Comparison of ENCODE assay signal across 14 mouse cellular contexts in the genomic region with DNA sequence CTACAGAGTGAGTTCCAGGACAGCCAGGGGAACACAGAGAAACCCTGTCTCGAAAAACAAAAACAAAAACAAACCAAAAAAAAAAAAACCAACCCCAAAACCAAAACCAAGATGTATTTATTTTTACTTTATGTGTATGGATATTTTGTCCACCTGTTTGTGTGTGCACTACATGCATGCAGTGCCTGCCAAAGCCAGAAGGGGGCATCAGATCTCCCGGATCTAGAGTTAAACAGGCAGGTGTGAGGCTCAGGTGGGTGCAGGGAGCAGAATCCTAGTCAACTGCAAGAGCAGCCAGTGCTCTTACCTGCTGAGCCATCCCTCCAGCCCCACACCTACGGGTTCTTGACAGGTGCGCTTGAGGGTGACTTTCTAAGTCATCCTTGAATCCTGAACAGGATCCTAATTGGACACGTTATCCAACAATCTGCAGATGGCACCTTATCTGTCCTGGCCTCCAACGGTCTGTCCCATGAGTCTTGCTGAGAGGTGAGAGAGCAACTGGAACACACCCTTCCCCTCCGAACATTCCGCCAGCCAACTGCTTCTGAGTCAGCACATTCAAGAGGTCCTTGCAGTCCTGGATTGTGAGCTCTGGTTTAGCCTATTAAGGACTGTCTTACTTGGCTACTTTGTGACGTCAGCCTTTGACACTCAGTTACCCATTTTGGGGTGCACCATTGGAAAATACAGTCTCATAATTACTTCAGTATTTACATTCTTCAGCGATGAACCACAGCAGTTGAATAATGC.
DNase-seq lines count a peak whose midpoint lies in the region; ATAC-seq and TF ChIP-seq lines count a peak whose summit lies in the region.
"Had no signal": no experiment of that assay in that cellular context is flagged by ENCODE, and none has a peak within 500 bp of the region (broad histone marks: within the 10 kb centered on the region; RNA-seq: fewer than 3 reads in every experiment).

No protein-coding gene starts in this region.

- WGBS in kidney, postnatal 0 days, result 81% methylated on average over 10 of the region's 10 CpGs
- WGBS in forebrain, embryonic 16.5 days, result 86% methylated on average over 10 of the region's 10 CpGs
- WGBS in stomach, postnatal 0 days, result 78% methylated on average over 10 of the region's 10 CpGs

- H3K4me1 ChIP-seq in kidney, postnatal 0 days (replicated peaks; ENCODE audit: insufficient read depth, low read length), result no peaks in the 10 kb centered on the region
- H3K4me1 ChIP-seq in testis, adult 2 months (ENCODE audit: control insufficient read depth, insufficient read depth, low read length), result peaks cover 2% of the 10 kb centered on the region
- 0 out of 2 replicates have a peak, but pooled peaks cover 6% of the 10 kb centered on the region for H3K4me1 ChIP-seq in forebrain, embryonic 16.5 days (replicated peaks; ENCODE audit: control insufficient read depth, insufficient read depth, low read length)
- H3K4me1 ChIP-seq in stomach, postnatal 0 days (replicated peaks; ENCODE audit: control insufficient read depth, insufficient read depth), result no peaks in the 10 kb centered on the region
- H3K4me1 ChIP-seq: liver, embryonic 13.5 days had no signal

- no peak for ATAC-seq in kidney, postnatal 0 days (replicated peaks; ENCODE audit: low FRiP score, low read depth)
- ATAC-seq in forebrain, embryonic 16.5 days, result peak; percentile 28; the same call in 1 of the 2 replicates
- peak; percentile 47; the same call in 1 of the 2 replicates for ATAC-seq in stomach, postnatal 0 days (ENCODE audit: low FRiP score, low TSS enrichment)
- no peak for ATAC-seq in erythroid progenitor cell, adult 5-6 weeks (replicated peaks; ENCODE audit: low FRiP score, poor library complexity, severe bottlenecking)
- ATAC-seq: activated CD4-positive, CD25-positive, alpha-beta regulatory T cell, adult 4 months had no signal

- H3K4me3 ChIP-seq in kidney, postnatal 0 days (replicated peaks; ENCODE audit: low read depth, low read length), result no peak overlapping the region
- H3K4me3 ChIP-seq in testis, adult 2 months (ENCODE audit: control insufficient read depth, low read depth, low read length), result peak overlapping the region; percentile 81
- H3K4me3 ChIP-seq in forebrain, embryonic 16.5 days (replicated peaks; ENCODE audit: low read length), result no peak overlapping the region
- H3K4me3 ChIP-seq in stomach, postnatal 0 days (ENCODE audit: low read depth, low read length), result no peak overlapping the region
- H3K4me3 ChIP-seq: heart, embryonic 12.5 days; liver, embryonic 13.5 days; myocyte had no signal

- peak; percentile 86; the same call in 1 of the 2 replicates for TF ChIP-seq POLR2A in testis, adult 2 months (IDR thresholded peaks at IDR 0.05; ENCODE audit: control insufficient read depth, low read depth, low read length)

- no peak for DNase-seq in kidney, postnatal 0 days (ENCODE audit: low spot score)
- no peak for DNase-seq in kidney, adult 18-20 months
- DNase-seq in testis, postnatal 10 days (ENCODE audit: low spot score), result no peak
- DNase-seq in stomach, postnatal 0 days (ENCODE audit: low spot score), result no peak
- no peak for DNase-seq in urinary bladder, postnatal 36 days (ENCODE audit: low spot score in 2 of 2)
- DNase-seq: kidney, postnatal 4 days; liver, embryonic 13.5 days; thymus, adult 18-20 months had no signal

- H3K9me3 ChIP-seq in kidney, postnatal 0 days (replicated peaks; ENCODE audit: low read length), result no peaks in the 10 kb centered on the region
- H3K9me3 ChIP-seq in forebrain, embryonic 16.5 days (ENCODE audit: control insufficient read depth, low read length), result no peaks in the 10 kb centered on the region
- H3K9me3 ChIP-seq in stomach, postnatal 0 days (ENCODE audit: control insufficient read depth, low read length), result no peaks in the 10 kb centered on the region
- H3K9me3 ChIP-seq: heart, embryonic 12.5 days; liver, embryonic 13.5 days had no signal

- no peak for TF ChIP-seq EP300 in stomach, postnatal 0 days (optimal IDR thresholded peaks at IDR 0.05)

- no peak overlapping the region for H3K27ac ChIP-seq in kidney, postnatal 0 days
- H3K27ac ChIP-seq in testis, adult 2 months (ENCODE audit: control insufficient read depth, insufficient read depth, low read depth, low read length), result peak overlapping the region; percentile 89
- peak overlapping the region; percentile 17; the same call in 1 of the 2 replicates for H3K27ac ChIP-seq in forebrain, embryonic 16.5 days (ENCODE audit: low read length)
- no peak overlapping the region for H3K27ac ChIP-seq in stomach, postnatal 0 days (replicated peaks)
- H3K27ac ChIP-seq: liver, embryonic 13.5 days had no signal

- H3K27me3 ChIP-seq in kidney, postnatal 0 days (ENCODE audit: insufficient read depth, low read length), result no peaks in the 10 kb centered on the region
- H3K27me3 ChIP-seq in testis, adult 2 months (ENCODE audit: control insufficient read depth, insufficient read depth, low read length), result no peaks in the 10 kb centered on the region
- no peaks in the 10 kb centered on the region for H3K27me3 ChIP-seq in forebrain, embryonic 16.5 days (replicated peaks; ENCODE audit: control insufficient read depth, insufficient read depth, low read length)
- H3K27me3 ChIP-seq in stomach, postnatal 0 days (ENCODE audit: control insufficient read depth, insufficient read depth, low read length), result no peaks in the 10 kb centered on the region
- H3K27me3 ChIP-seq: heart, embryonic 12.5 days; liver, embryonic 13.5 days had no signal

- H3K36me3 ChIP-seq in kidney, postnatal 0 days (ENCODE audit: insufficient read depth, low read length), result no peaks in the 10 kb centered on the region
- H3K36me3 ChIP-seq in testis, adult 2 months (ENCODE audit: control insufficient read depth, insufficient read depth, low read length), result no peaks in the 10 kb centered on the region
- H3K36me3 ChIP-seq in forebrain, embryonic 16.5 days (ENCODE audit: control insufficient read depth, insufficient read depth), result no peaks in the 10 kb centered on the region
- H3K36me3 ChIP-seq in stomach, postnatal 0 days (ENCODE audit: control insufficient read depth, insufficient read depth, low read length), result no peaks in the 10 kb centered on the region
- H3K36me3 ChIP-seq: heart, embryonic 12.5 days; liver, embryonic 13.5 days had no signal

- H3K9ac ChIP-seq in kidney, postnatal 0 days (ENCODE audit: low read depth, low read length), result no peak overlapping the region
- H3K9ac ChIP-seq in forebrain, embryonic 16.5 days (replicated peaks; ENCODE audit: low read depth, low read length), result no peak overlapping the region
- no peak overlapping the region for H3K9ac ChIP-seq in stomach, postnatal 0 days (ENCODE audit: low read length)
- H3K9ac ChIP-seq: heart, embryonic 12.5 days; liver, embryonic 13.5 days had no signal

- peak; percentile 24; the same call in 1 of the 2 replicates for TF ChIP-seq CTCF in kidney, postnatal 0 days (IDR thresholded peaks at IDR 0.05; ENCODE audit: low read depth)
- TF ChIP-seq CTCF in testis, adult 2 months (IDR thresholded peaks at IDR 0.05; ENCODE audit: control insufficient read depth, insufficient read depth, insufficient replicate concordance, low read depth, low read length), result peak; percentile 54; the same call in 1 of the 2 replicates
- TF ChIP-seq CTCF in stomach, postnatal 0 days (IDR thresholded peaks at IDR 0.05; ENCODE audit: low read depth), result peak; percentile 38

- H3K4me2 ChIP-seq in kidney, postnatal 0 days (ENCODE audit: low read length), result no peak overlapping the region
- no peak overlapping the region for H3K4me2 ChIP-seq in forebrain, embryonic 16.5 days (ENCODE audit: low read length)
- no peak overlapping the region for H3K4me2 ChIP-seq in stomach, postnatal 0 days (replicated peaks; ENCODE audit: low read depth)
- H3K4me2 ChIP-seq: heart, embryonic 12.5 days; liver, embryonic 13.5 days had no signal

Comparison
In these comparisons a context has a peak if more than half of its experiments do, and no peak if none do; other contexts are left out.
1. ATAC-seq: peak in forebrain, embryonic 16.5 days (single experiment) and stomach, postnatal 0 days (single experiment); none in kidney, postnatal 0 days (single experiment) and erythroid progenitor cell, adult 5-6 weeks (single experiment).
2. H3K27ac ChIP-seq: peak in testis, adult 2 months (single experiment) and forebrain, embryonic 16.5 days (single experiment); none in kidney, postnatal 0 days (single experiment) and stomach, postnatal 0 days (single experiment).
3. Peak in every context shown above with its lines, with median percentiles within 50 percentile points of each other: CTCF ChIP-seq.